Mouse (Mus musculus): Measurements from ENCODE around the gene Orm2. TPM values are rescaled to one million over a fixed set of nuclear protein-coding genes. Genes with fewer than 3 reads are reported as not detected.
A peak's percentile ranks its signal among the peaks of the same experiment; 100 is the strongest.

Orm2 gene
- polyA plus RNA-seq, 1 experiment, result not detected

- WGBS, result 84% methylated on average over 1 of the region's 1 CpGs
- DNase-seq, result no peak
- H3K4me3 ChIP-seq (ENCODE audit: insufficient read depth, low read depth, low read length), result no peak overlapping the region
Measured at GRCm38 (mm10) chr4:63375367-63375766, 13.1 kb downstream of the Orm2 start.

GRCm38 (mm10) chr4:63377483-63377882 lies 15.2 kb downstream of the Orm2 start:
- Histone ChIP-seq H3K4me1 (ENCODE audit: control insufficient read depth, insufficient read depth, low read length) (no peaks in the 10 kb centered on the region), H3K36me3 (ENCODE audit: control insufficient read depth, insufficient read depth, low read length) (no peaks in the 10 kb centered on the region), H3K27me3 (replicated peaks; ENCODE audit: control insufficient read depth, insufficient read depth, low read length) (no peaks in the 10 kb centered on the region), H3K4me3 (ENCODE audit: insufficient read depth, low read depth, low read length) (no peak overlapping the region), H3K27ac (ENCODE audit: insufficient read depth, low read depth, low read length) (no peak overlapping the region)
- WGBS, result 72% methylated on average over 7 of the region's 7 CpGs
- DNase-seq, result no peak
- TF ChIP-seq CTCF (conservative IDR thresholded peaks at IDR 0.05; ENCODE audit: insufficient read depth, insufficient read length, low read depth, low read length) (peak; percentile 34; the same call in 1 of the 2 replicates), POLR2A (IDR thresholded peaks at IDR 0.05; ENCODE audit: low read depth, low read length) (no peak)

More at GRCm38 (mm10) chr4:63375367-63375766, 13.1 kb downstream of the Orm2 start:
- no peaks in the 10 kb centered on the region for H3K27me3 ChIP-seq (replicated peaks; ENCODE audit: control insufficient read depth, insufficient read depth, low read length)
- no peaks in the 10 kb centered on the region for H3K4me1 ChIP-seq (ENCODE audit: control insufficient read depth, insufficient read depth, low read length)
- no peak overlapping the region for H3K27ac ChIP-seq (ENCODE audit: insufficient read depth, low read depth, low read length)
- H3K36me3 ChIP-seq (ENCODE audit: control insufficient read depth, insufficient read depth, low read length), result no peaks in the 10 kb centered on the region
- TF ChIP-seq CTCF (conservative IDR thresholded peaks at IDR 0.05; ENCODE audit: insufficient read depth, insufficient read length, low read depth, low read length) (no peak), POLR2A (IDR thresholded peaks at IDR 0.05; ENCODE audit: low read depth, low read length) (no peak)

- no peaks in the 10 kb centered on the region for H3K36me3 ChIP-seq (ENCODE audit: control insufficient read depth, insufficient read depth, low read length)
- WGBS, result 81% methylated on average over 4 of the region's 4 CpGs
- DNase-seq, result no peak
- H3K27ac ChIP-seq (ENCODE audit: insufficient read depth, low read depth, low read length), result no peak overlapping the region
- no peak for TF ChIP-seq CTCF (conservative IDR thresholded peaks at IDR 0.05; ENCODE audit: insufficient read depth, insufficient read length, low read depth, low read length)
- TF ChIP-seq POLR2A (IDR thresholded peaks at IDR 0.05; ENCODE audit: low read depth, low read length), result no peak
- H3K27me3 ChIP-seq (replicated peaks; ENCODE audit: control insufficient read depth, insufficient read depth, low read length), result no peaks in the 10 kb centered on the region
- no peaks in the 10 kb centered on the region for H3K4me1 ChIP-seq (ENCODE audit: control insufficient read depth, insufficient read depth, low read length)
- no peak overlapping the region for H3K4me3 ChIP-seq (ENCODE audit: insufficient read depth, low read depth, low read length)
Measured at GRCm38 (mm10) chr4:63382676-63383369, 20.6 kb downstream of the Orm2 start.

GRCm38 (mm10) chr4:63383474-63383873 lies 21.2 kb downstream of the Orm2 start:
- TF ChIP-seq CTCF (conservative IDR thresholded peaks at IDR 0.05; ENCODE audit: insufficient read depth, insufficient read length, low read depth, low read length), result no peak
- no peak for TF ChIP-seq POLR2A (IDR thresholded peaks at IDR 0.05; ENCODE audit: low read depth, low read length)
- H3K4me3 ChIP-seq (ENCODE audit: insufficient read depth, low read depth, low read length), result no peak overlapping the region
- H3K27me3 ChIP-seq (replicated peaks; ENCODE audit: control insufficient read depth, insufficient read depth, low read length), result no peaks in the 10 kb centered on the region
- H3K27ac ChIP-seq (ENCODE audit: insufficient read depth, low read depth, low read length), result no peak overlapping the region
- no peaks in the 10 kb centered on the region for H3K4me1 ChIP-seq (ENCODE audit: control insufficient read depth, insufficient read depth, low read length)
- DNase-seq, result no peak
- WGBS, result 80% methylated on average over 12 of the region's 12 CpGs
- H3K36me3 ChIP-seq (ENCODE audit: control insufficient read depth, insufficient read depth, low read length), result no peaks in the 10 kb centered on the region

- no peaks in the 10 kb centered on the region for H3K36me3 ChIP-seq (ENCODE audit: control insufficient read depth, insufficient read depth, low read length)
- H3K4me3 ChIP-seq (ENCODE audit: insufficient read depth, low read depth, low read length), result no peak overlapping the region
- DNase-seq, result no peak
- no peak for TF ChIP-seq POLR2A (IDR thresholded peaks at IDR 0.05; ENCODE audit: low read depth, low read length)
- no peak overlapping the region for H3K27ac ChIP-seq (ENCODE audit: insufficient read depth, low read depth, low read length)
- no peaks in the 10 kb centered on the region for H3K27me3 ChIP-seq (replicated peaks; ENCODE audit: control insufficient read depth, insufficient read depth, low read length)
- H3K4me1 ChIP-seq (ENCODE audit: control insufficient read depth, insufficient read depth, low read length), result no peaks in the 10 kb centered on the region
- WGBS, result 89% methylated on average over 4 of the region's 4 CpGs
Measured at GRCm38 (mm10) chr4:63384262-63384661, 22.0 kb downstream of the Orm2 start.

- TF ChIP-seq POLR2A (IDR thresholded peaks at IDR 0.05; ENCODE audit: low read depth, low read length) (no peak), CTCF (conservative IDR thresholded peaks at IDR 0.05; ENCODE audit: insufficient read depth, insufficient read length, low read depth, low read length) (no peak)
- Histone ChIP-seq H3K4me3 (ENCODE audit: insufficient read depth, low read depth, low read length) (no peak overlapping the region), H3K27me3 (replicated peaks; ENCODE audit: control insufficient read depth, insufficient read depth, low read length) (no peaks in the 10 kb centered on the region), H3K4me1 (ENCODE audit: control insufficient read depth, insufficient read depth, low read length) (no peaks in the 10 kb centered on the region), H3K27ac (ENCODE audit: insufficient read depth, low read depth, low read length) (no peak overlapping the region), H3K36me3 (ENCODE audit: control insufficient read depth, insufficient read depth, low read length) (no peaks in the 10 kb centered on the region)
- DNase-seq, result no peak
- 93% methylated on average over 3 of the region's 3 CpGs for WGBS
Measured at GRCm38 (mm10) chr4:63385253-63385652, 23.0 kb downstream of the Orm2 start.

GRCm38 (mm10) chr4:63385784-63386183 lies 23.5 kb downstream of the Orm2 start:
- Histone ChIP-seq H3K4me3 (ENCODE audit: insufficient read depth, low read depth, low read length) (no peak overlapping the region), H3K36me3 (ENCODE audit: control insufficient read depth, insufficient read depth, low read length) (no peaks in the 10 kb centered on the region), H3K4me1 (ENCODE audit: control insufficient read depth, insufficient read depth, low read length) (no peaks in the 10 kb centered on the region), H3K27me3 (replicated peaks; ENCODE audit: control insufficient read depth, insufficient read depth, low read length) (no peaks in the 10 kb centered on the region), H3K27ac (ENCODE audit: insufficient read depth, low read depth, low read length) (no peak overlapping the region)
- WGBS, result 63% methylated on average over 11 of the region's 11 CpGs
- no peak for TF ChIP-seq CTCF (conservative IDR thresholded peaks at IDR 0.05; ENCODE audit: insufficient read depth, insufficient read length, low read depth, low read length)
- no peak for TF ChIP-seq POLR2A (IDR thresholded peaks at IDR 0.05; ENCODE audit: low read depth, low read length)
- peak; percentile 35 for DNase-seq
